10 mouse cellular contexts compared by ENCODE assay signal in genomic region chr13:43230842-43231241, GRCm38 (mm10). TPM values are rescaled to one million over a fixed set of nuclear protein-coding genes. Genes with fewer than 3 reads are reported as not detected.
DNase-seq lines count a peak whose midpoint lies in the region; ATAC-seq and TF ChIP-seq lines count a peak whose summit lies in the region.
"Had no signal": no experiment of that assay in that cellular context is flagged by ENCODE, and none has a peak within 500 bp of the region (broad histone marks: within the 10 kb centered on the region; RNA-seq: fewer than 3 reads in every experiment).

No protein-coding gene starts in this region.

- intact Hi-C loops in heart, postnatal 14 days (cut with DNase I): loop anchor here (2.0 kb wide), 1 partner anchor 72 kb away; no protein-coding TSS in a partner anchor

- DNase-seq in heart, postnatal 14 days: no peak
- DNase-seq in lung, adult 18-20 months: no peak
- no peak for DNase-seq in gastrocnemius, postnatal 4 days (ENCODE audit: low spot score in 2 of 2)
- DNase-seq: cerebellum, postnatal 25 days had no signal

- no peaks in the 10 kb centered on the region for H3K9me3 ChIP-seq in heart, embryonic 14.5 days (ENCODE audit: control insufficient read depth, low read length)
- H3K9me3 ChIP-seq in lung, embryonic 16.5 days (ENCODE audit: control insufficient read depth, low read length): no peaks in the 10 kb centered on the region
- H3K9me3 ChIP-seq in hindbrain, embryonic 16.5 days (ENCODE audit: control insufficient read depth, low read length): no peaks in the 10 kb centered on the region
- H3K9me3 ChIP-seq: midbrain, embryonic 12.5 days had no signal

- H3K36me3 ChIP-seq in heart, embryonic 14.5 days (ENCODE audit: control insufficient read depth, insufficient read depth, low read length): no peaks in the 10 kb centered on the region
- H3K36me3 ChIP-seq in lung, embryonic 16.5 days (ENCODE audit: control insufficient read depth, insufficient read depth, low read length): no peaks in the 10 kb centered on the region
- no peaks in the 10 kb centered on the region for H3K36me3 ChIP-seq in hindbrain, embryonic 16.5 days (ENCODE audit: control insufficient read depth, insufficient read depth, low read length)
- H3K36me3 ChIP-seq: midbrain, embryonic 12.5 days had no signal

- H3K4me2 ChIP-seq in heart, embryonic 14.5 days (ENCODE audit: low read length): no peak overlapping the region
- no peak overlapping the region for H3K4me2 ChIP-seq in lung, embryonic 16.5 days (ENCODE audit: low read depth, low read length)
- no peak overlapping the region for H3K4me2 ChIP-seq in hindbrain, embryonic 16.5 days (ENCODE audit: low read length)
- H3K4me2 ChIP-seq: midbrain, embryonic 12.5 days had no signal

- H3K27me3 ChIP-seq in heart, embryonic 14.5 days (ENCODE audit: control insufficient read depth, insufficient read depth, low read length): no peaks in the 10 kb centered on the region
- H3K27me3 ChIP-seq in lung, embryonic 16.5 days (ENCODE audit: control insufficient read depth, insufficient read depth, low read depth, low read length): no peaks in the 10 kb centered on the region
- no peaks in the 10 kb centered on the region for H3K27me3 ChIP-seq in hindbrain, embryonic 16.5 days (replicated peaks; ENCODE audit: control insufficient read depth, insufficient read depth, low read length)
- H3K27me3 ChIP-seq: midbrain, embryonic 12.5 days had no signal

- 52% methylated on average over 4 of the region's 4 CpGs for WGBS in heart, embryonic 14.5 days
- WGBS in lung, embryonic 16.5 days: 21% methylated on average over 4 of the region's 4 CpGs
- WGBS in hindbrain, embryonic 16.5 days: 79% methylated on average over 4 of the region's 4 CpGs
- WGBS in olfactory bulb, adult 2 months: 81% methylated on average over 4 of the region's 4 CpGs

- peak overlapping the region; percentile 36; the same call in 1 of the 2 replicates for H3K9ac ChIP-seq in heart, embryonic 14.5 days (ENCODE audit: low read length)
- no peak overlapping the region for H3K9ac ChIP-seq in lung, embryonic 16.5 days (ENCODE audit: low read length)
- H3K9ac ChIP-seq in hindbrain, embryonic 16.5 days (ENCODE audit: low read depth, low read length): no peak overlapping the region
- H3K9ac ChIP-seq: midbrain, embryonic 12.5 days had no signal

- no peak for ATAC-seq in heart, embryonic 14.5 days (ENCODE audit: insufficient number of reproducible peaks, insufficient read depth, low FRiP score, low read depth)
- peak; percentile 29; the same call in 1 of the 2 replicates for ATAC-seq in lung, embryonic 16.5 days (ENCODE audit: low read depth)
- ATAC-seq in hindbrain, embryonic 16.5 days: no peak
- ATAC-seq: inflammation-experienced regulatory T-cells, adult 6 months had no signal

- TF ChIP-seq CTCF in olfactory bulb, adult 2 months (IDR thresholded peaks at IDR 0.05; ENCODE audit: insufficient read depth, low read depth, low read length): no peak

- no peak overlapping the region for H3K4me3 ChIP-seq in heart, embryonic 14.5 days (ENCODE audit: control insufficient read depth in 1 of 2, insufficient read depth in 1 of 2, low read depth in 1 of 2, low read length in 2 of 2)
- no peak overlapping the region for H3K4me3 ChIP-seq in lung, embryonic 16.5 days (ENCODE audit: low read length)
- H3K4me3 ChIP-seq in hindbrain, embryonic 16.5 days (ENCODE audit: low read length): no peak overlapping the region
- H3K4me3 ChIP-seq in olfactory bulb, adult 2 months (ENCODE audit: insufficient read depth, low read depth, low read length): no peak overlapping the region
- H3K4me3 ChIP-seq: midbrain, embryonic 12.5 days had no signal

- H3K27ac ChIP-seq in heart, embryonic 14.5 days (replicated peaks in 1 of 2; ENCODE audit: control insufficient read depth in 1 of 2, insufficient read depth in 1 of 2, low read depth in 2 of 2, low read length in 2 of 2): peak overlapping the region; percentile 94 to 95
- peak overlapping the region; percentile 89 for H3K27ac ChIP-seq in lung, embryonic 16.5 days (ENCODE audit: low read length)
- H3K27ac ChIP-seq in hindbrain, embryonic 16.5 days (ENCODE audit: low read depth, low read length): peak overlapping the region; percentile 73
- H3K27ac ChIP-seq in olfactory bulb, adult 2 months (ENCODE audit: insufficient read depth, low read depth, low read length): peak overlapping the region; percentile 93
- H3K27ac ChIP-seq: midbrain, embryonic 12.5 days had no signal

- no peak for TF ChIP-seq POLR2A in olfactory bulb, adult 2 months (IDR thresholded peaks at IDR 0.05; ENCODE audit: insufficient read depth, low read depth, low read length)

- H3K4me1 ChIP-seq in heart, embryonic 14.5 days (ENCODE audit: control insufficient read depth in 2 of 2, insufficient read depth in 2 of 2, low read length in 2 of 2): peaks cover 64 to 96% of the 10 kb centered on the region in 2 experiments
- H3K4me1 ChIP-seq in lung, embryonic 16.5 days (replicated peaks; ENCODE audit: control insufficient read depth, insufficient read depth, low read length): peaks cover 60% of the 10 kb centered on the region
- peaks cover 12% of the 10 kb centered on the region for H3K4me1 ChIP-seq in hindbrain, embryonic 16.5 days (ENCODE audit: control insufficient read depth, insufficient read depth, low read depth, low read length)
- peaks cover 35% of the 10 kb centered on the region for H3K4me1 ChIP-seq in olfactory bulb, adult 2 months (ENCODE audit: control insufficient read depth, insufficient read depth, low read length)

RNA-seq across cellular contexts. Expression of gene Tbc1d7, which starts 59.5 kb away (rescaled TPM):
- polyA plus RNA-seq in heart, embryonic 14.5 days (2014; fragmentation: Nextera tagmentation; extraction: Ambion mirVana): 70.5 and 78.1 TPM in 2 replicates
- total RNA-seq in heart, postnatal 14 days (2021): 10 to 100 TPM; 29.7 to 35.3 TPM
- 44.4 and 47.3 TPM in 2 replicates for polyA plus RNA-seq in lung, embryonic 16.5 days (2015; fragmentation: Nextera tagmentation; extraction: Ambion mirVana)
- polyA plus RNA-seq in hindbrain, embryonic 16.5 days (2015; fragmentation: Nextera tagmentation; extraction: Ambion mirVana): 85.3 and 86.0 TPM in 2 replicates
- polyA plus RNA-seq in olfactory bulb, adult 2 months (2012; ENCODE audit: insufficient read depth, insufficient read length, low replicate concordance, missing spikeins): not detected in 2 replicates
- total RNA-seq in gastrocnemius, postnatal 4 days (2021): 10 to 100 TPM; 24.0 to 26.8 TPM

Comparison
In these comparisons a context has a peak if more than half of its experiments do, and no peak if none do; other contexts are left out.
1. RNA of gene Tbc1d7, which starts 59.5 kb away (polyA plus RNA-seq): 85.3 to 86.0 TPM in hindbrain, embryonic 16.5 days, 70.5 to 78.1 TPM in heart, embryonic 14.5 days and 44.4 to 47.3 TPM in lung, embryonic 16.5 days; not detected in olfactory bulb, adult 2 months; every median in the first group is over 10 times any median in the second.
2. Peak in every context shown above with its lines, with median percentiles within 50 percentile points of each other: H3K27ac ChIP-seq.